Mouse (Mus musculus): ENCODE measurements around the gene Fam53b.

DNA sequence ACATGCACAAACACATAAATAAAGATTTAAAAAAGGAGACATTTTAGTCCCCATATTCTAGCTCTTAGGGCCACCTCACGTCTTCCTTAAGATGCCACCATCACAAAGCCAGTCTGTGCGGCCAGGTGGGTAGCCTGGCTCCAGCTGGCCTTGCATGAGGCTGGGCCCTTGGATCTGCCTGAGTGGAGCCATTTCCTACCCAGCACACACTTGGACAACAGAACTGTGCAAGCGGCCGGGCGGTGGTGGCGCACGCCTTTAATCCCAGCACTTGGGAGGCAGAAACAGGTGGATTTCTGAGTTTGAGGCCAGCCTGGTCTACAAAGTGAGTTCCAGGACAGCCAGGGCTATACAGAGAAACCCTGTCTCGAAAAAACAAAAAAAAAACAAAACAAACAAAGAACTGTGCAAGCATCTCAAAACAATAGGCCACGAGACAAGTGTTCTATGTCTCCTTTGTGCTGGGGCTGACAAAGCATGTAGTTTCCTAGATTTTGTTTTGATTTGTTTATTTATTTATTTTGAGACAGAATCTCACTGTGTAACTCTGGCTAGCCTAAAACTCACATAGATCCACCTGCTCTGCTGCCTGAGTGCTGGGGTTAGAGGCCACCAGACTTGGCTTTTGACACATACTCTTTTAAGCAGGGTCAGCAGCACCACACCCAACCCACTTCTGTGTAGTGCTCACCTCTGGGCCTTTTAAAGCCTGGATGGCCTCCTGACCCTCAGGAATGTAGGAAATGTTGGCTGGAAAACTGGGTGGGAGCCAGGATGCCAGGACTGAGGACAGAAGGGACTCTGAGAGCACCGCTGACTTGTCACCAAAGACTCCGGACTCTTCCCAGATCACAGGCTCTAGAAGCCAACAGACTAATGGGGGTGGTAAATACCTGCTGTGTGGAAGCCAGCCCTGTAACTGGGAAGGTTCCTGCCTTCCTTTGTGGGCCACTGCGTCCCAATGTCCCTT, 91.0 kb downstream of the Fam53b start:
- TF ChIP-seq POLR2A (IDR thresholded peaks at IDR 0.05; ENCODE audit: insufficient read length, low read depth) (no peak), MYOD1 (IDR thresholded peaks at IDR 0.05; ENCODE audit: control insufficient read depth in 1 of 3, insufficient read length in 2 of 3, low read depth in 2 of 3) (peak in 1 of 3 experiments; percentile 14), USF1 (IDR thresholded peaks at IDR 0.05; ENCODE audit: low read depth) (no peak), MAX (IDR thresholded peaks at IDR 0.05; ENCODE audit: low read depth) (no peak), CEBPB (IDR thresholded peaks at IDR 0.05; ENCODE audit: insufficient read depth, poor library complexity, severe bottlenecking) (no peak), TCF12 (IDR thresholded peaks at IDR 0.05; ENCODE audit: insufficient read depth, poor library complexity, severe bottlenecking) (no peak), SRF (IDR thresholded peaks at IDR 0.05; ENCODE audit: control insufficient read depth, insufficient read length, low read depth) (no peak), MYOG (IDR thresholded peaks at IDR 0.05; ENCODE audit: control insufficient read depth in 1 of 3, insufficient read depth in 1 of 3, insufficient read length in 2 of 3, low read depth in 2 of 3) (peak in 1 of 3 experiments; percentile 17), E2F4 (IDR thresholded peaks at IDR 0.05; ENCODE audit: insufficient read depth) (no peak), REST (IDR thresholded peaks at IDR 0.05; ENCODE audit: insufficient read depth, insufficient read length) (no peak), TCF3 (IDR thresholded peaks at IDR 0.05; ENCODE audit: insufficient read length, low read depth) (no peak)
